Mouse (Mus musculus) heart, postnatal 14 days (tissue): Measurements from ENCODE around the gene Bphl. TPM values are rescaled to one million over a fixed set of nuclear protein-coding genes. Genes with fewer than 3 reads are reported as not detected.
"Not testable (repeated sequence)": the region's sequence is repeated elsewhere in the genome, so short reads cannot be mapped to it uniquely, and the experiment has no call there.

ENCODE experiments used
- DNase-seq, 2 experiments: peaks; one replicate each; pipeline ENCODE4 v3.0.0; 2021 to 2022
- intact Hi-C: fragments of 180-260 bp; cut with DNase I; formaldehyde crosslinking; loops from one replicate; pipeline ENCODE4 v1.15.1; 2025
- total RNA-seq, 2 experiments: library from RNA; stranded (reverse); gene quantifications; 2 replicates each; pipeline ENCODE4 v1.2.3; 2021

Gene Bphl
- total RNA-seq, 2 experiments from 2014 or later = 34.0 to 34.7 TPM

GRCm38 (mm10) chr13:34047526-34047925 lies 10.1 kb downstream of the Bphl start:
- intact Hi-C loops = loop anchor here (10.0 kb wide), 2 partner anchors 587 to 827 kb away; partner anchors contain the start of gene Prpf4b
- no peak for DNase-seq

- DNase-seq = no peak
- intact Hi-C loops = no loop called here
Observed at GRCm38 (mm10) chr13:34050479-34050878, 13.1 kb downstream of the Bphl start.

DNA sequence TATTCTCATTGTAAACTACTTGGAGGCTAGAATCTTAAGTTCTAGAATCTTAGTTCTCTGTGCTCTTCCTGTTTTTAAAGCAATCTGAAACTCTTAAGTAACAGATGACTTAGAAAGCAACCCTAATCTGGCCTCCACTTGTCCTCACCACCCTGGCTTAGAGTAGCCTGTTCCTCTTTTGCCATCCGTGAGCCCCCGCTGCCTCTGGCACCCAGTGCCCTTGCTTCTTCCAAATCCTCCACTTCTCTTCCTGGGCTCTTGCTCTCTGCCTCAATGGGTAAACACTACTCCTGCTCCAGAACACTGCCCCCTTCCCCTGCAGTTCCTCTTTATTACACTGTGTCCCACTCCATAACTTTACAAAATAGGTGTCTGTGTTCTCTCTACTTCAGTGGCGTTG lies 14.3 kb downstream of the Bphl start:
- no peak for DNase-seq
- intact Hi-C loops = no loop called here

DNA sequence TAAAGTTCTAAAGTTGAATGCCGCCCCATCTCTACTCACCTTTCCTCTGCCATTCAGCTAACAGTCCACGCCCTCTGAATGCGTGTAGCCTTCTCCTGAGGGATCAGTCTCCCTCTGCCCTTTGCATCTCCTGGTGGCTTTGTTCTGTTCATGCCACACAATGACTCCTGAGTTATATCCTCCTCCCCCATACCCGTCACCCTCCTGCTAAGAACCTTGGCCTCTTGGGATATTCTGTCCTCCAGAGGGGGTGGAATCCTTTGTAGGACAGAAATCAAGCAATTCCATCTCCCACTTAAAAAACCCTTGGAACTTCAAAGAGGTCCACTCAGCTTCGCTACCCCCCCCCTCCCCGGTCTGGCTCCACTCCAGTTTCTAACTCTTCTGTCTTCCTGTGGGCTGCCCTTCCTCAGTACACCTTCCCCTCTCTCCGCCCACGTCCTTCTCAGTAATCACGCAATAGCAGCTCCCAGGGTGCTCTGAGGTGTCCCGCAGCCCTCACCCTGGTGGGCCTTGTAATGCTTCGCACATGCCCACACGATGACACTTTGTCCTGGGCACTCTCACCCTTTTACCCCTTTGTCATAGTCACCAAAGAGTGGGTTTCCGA lies 16.4 kb downstream of the Bphl start:
- intact Hi-C loops = no loop called here
- no peak for DNase-seq

DNA sequence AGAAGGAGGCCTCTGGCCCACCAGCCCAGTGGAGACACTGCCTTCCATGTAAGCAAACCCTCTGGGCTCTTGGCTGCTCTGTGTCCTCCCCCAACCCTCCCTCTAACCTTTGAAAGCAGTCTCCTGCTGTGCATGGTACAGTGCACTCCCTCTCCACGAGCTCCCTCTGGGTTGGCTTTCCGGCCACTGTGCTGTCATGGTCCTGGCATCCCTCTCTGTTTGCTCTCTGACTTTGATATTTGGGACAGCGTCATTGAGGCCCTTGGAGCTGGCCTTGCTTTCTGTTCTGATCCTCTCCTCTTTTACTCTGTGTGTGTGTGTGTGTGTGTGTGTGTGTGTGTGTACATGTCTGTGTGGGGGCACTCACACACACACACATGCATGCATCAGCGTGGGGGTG lies 17.0 kb downstream of the Bphl start:
- DNase-seq = no peak
- intact Hi-C loops = no loop called here

DNA sequence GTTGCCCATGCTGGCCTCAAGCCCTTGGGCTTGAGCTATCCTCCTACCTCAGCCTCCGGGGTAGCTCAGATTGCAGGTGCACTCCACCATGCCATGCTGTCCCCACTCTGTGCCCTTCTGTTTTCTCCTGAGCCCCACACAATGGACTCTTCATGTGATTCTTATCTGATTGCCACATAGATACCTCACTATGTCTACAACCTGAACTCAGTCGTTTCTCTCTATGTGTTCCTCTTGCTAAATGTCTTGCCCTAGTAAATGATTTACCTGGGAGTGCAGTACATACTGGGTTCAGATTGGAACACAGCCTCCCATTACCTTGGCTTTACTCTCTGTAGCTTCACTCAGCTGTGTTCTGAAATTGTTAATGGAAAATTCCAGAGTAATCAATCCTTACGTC lies 17.6 kb downstream of the Bphl start:
- no peak for DNase-seq
- intact Hi-C loops = no loop called here

GRCm38 (mm10) chr13:34057252-34057651 lies 19.9 kb downstream of the Bphl start:
- intact Hi-C loops = no loop called here
- DNase-seq = no peak

DNA sequence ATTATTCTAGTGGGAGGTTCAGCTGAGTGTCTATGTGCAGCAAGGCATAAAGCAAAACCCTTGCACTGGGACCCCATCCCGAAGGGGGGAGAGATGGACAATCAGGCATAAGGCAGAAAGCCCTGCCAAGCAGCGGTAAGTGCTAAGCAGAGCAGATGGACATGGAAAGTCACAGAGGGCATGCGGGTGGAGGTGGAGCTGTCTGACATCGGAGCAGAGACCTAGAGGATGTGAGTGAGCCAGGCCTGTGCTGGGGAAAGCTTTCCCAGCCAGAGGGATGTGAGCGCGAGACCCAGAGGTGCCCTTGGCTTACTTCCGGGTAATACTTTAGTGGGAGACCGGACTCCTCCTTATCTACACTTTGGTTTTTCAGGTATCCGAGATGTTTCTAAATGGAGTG lies 22.7 kb downstream of the Bphl start:
- DNase-seq = no peak
- intact Hi-C loops = no loop called here

DNA sequence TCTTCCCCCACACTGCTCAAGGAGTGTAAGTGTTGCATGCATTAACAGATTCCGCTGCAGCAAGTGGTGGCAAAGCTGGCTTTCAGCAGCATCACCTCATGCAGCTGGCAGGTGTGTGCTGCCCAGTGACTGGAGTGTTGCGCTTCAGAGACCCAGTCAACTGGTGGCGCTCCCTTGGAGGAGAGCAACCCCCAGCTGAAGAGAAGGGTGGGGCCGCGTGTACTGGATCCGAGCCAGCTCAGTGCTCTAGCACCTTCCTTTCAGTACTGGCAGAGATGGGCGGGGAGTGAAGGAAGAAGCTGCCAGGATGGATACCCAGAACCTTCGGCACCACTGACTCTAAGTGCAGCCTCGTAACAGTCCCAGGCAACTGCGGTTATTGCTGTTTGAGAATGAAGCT lies 25.1 kb downstream of the Bphl start:
- DNase-seq = no peak
- intact Hi-C loops = no loop called here

DNA sequence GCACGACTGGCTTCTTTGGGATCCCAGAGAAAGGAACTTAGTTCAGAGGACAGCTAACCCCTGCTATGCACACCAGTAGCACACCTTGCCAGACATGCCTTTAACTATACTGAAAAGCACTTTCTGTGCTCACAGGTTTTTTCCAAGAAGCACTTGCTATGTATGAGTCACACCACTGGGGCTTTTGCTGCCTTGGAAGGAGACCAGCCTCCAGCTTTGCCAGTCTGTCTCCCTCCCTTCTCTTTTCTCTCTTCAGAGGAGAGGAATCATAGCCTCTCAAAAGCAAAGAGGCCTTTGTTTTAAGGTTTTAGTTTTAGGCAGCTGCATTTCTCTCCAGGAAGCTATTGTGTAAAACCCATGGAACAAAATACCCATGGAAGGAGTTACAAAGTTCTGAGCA lies 29.0 kb downstream of the Bphl start:
- intact Hi-C loops = no loop called here
- no peak for DNase-seq

GRCm38 (mm10) chr13:34070296-34070695 lies 32.9 kb downstream of the Bphl start:
- intact Hi-C loops = no loop called here
- DNase-seq = no peak

- intact Hi-C loops = no loop called here
- DNase-seq = no peak
Observed at GRCm38 (mm10) chr13:34071836-34072235, 34.4 kb downstream of the Bphl start.

- intact Hi-C loops = no loop called here
- DNase-seq = no peak
Observed at GRCm38 (mm10) chr13:34072847-34073246, 35.5 kb downstream of the Bphl start.

DNA sequence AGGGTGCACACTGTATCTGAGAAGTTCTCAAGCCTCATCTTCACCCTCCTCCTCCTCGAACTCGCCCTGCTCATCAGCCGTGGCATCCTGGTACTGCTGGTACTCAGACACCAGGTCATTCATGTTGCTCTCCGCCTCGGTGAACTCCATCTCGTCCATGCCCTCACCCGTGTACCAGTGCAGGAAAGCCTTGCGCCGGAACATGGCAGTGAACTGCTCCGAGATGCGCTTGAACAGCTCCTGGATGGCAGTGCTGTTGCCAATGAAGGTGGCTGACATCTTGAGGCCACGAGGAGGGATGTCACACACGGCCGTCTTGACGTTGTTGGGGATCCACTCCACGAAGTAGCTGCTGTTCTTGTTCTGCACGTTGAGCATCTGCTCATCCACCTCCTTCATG lies 37.0 kb downstream of the Bphl start:
- DNase-seq, intact Hi-C loops: not testable (repeated sequence)

- intact Hi-C loops = loop anchor here (5.0 kb wide), 1 partner anchor 56 kb away; the partner anchor contains the start of gene Tubb2b
- DNase-seq = not testable (repeated sequence)
Observed at GRCm38 (mm10) chr13:34075893-34076292, 38.5 kb downstream of the Bphl start.

GRCm38 (mm10) chr13:34076561-34077491 lies 39.4 kb downstream of the Bphl start:
- DNase-seq = peak in 1 of 2 experiments; percentile 38

GRCm38 (mm10) chr13:34077492-34078271 lies 40.3 kb downstream of the Bphl start, which contains the start of gene Tubb2a:
TSS of gene Tubb2a (minus strand) at chr13:34078007.
- intact Hi-C loops = loop anchor here (1.0 to 5.0 kb wide), 2 partner anchors 55 to 77 kb away; partner anchors contain the start of gene Tubb2b

More at GRCm38 (mm10) chr13:34076561-34077491, 39.4 kb downstream of the Bphl start:
- intact Hi-C loops = loop anchor here (5.0 kb wide), 1 partner anchor 55 kb away; the partner anchor contains the start of gene Tubb2b

DNA sequence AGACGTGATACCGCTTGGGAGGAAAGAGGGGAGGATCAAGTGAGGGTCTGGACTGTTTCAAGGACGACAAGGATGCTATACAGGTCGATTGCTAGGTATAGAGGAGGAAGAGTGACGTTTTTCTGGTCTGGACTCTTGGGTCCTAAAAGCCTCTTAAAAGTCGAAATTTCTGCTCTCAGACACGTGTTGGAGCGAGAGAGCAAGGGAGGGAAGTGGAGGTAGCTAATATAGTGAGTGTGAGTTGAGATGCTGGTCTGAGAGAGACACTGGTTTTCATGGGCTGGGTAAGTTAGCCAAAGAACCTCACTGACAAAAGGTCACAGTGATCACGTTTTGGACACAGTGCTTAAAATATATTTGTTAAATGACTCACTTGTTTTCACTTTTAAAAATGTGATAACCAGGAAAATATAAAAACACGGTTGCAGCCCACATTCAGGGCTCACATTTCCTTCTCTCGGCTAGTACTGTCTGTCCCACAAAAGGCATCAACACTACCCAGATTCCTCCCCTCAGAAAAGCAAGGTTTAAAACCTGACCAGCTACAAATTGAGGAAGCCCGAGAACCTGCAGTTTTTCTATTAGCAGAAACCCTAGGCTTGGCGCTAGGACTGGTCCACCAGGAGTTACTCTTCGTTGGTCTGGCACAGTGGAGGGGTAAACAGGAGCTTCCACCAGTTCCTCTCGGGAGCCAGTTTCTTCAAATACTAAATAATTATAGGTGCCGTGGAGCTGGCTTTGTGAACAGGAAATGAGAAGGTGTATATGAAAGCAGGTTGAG lies 41.3 kb downstream of the Bphl start:
- DNase-seq = no peak
- intact Hi-C loops = loop anchor here (1.0 to 5.0 kb wide), 2 partner anchors 54 to 76 kb away; partner anchors contain the start of gene Tubb2b

More at GRCm38 (mm10) chr13:34077492-34078271, 40.3 kb downstream of the Bphl start, which contains the start of gene Tubb2a:
- DNase-seq = peak; percentile 97 to 98

DNA sequence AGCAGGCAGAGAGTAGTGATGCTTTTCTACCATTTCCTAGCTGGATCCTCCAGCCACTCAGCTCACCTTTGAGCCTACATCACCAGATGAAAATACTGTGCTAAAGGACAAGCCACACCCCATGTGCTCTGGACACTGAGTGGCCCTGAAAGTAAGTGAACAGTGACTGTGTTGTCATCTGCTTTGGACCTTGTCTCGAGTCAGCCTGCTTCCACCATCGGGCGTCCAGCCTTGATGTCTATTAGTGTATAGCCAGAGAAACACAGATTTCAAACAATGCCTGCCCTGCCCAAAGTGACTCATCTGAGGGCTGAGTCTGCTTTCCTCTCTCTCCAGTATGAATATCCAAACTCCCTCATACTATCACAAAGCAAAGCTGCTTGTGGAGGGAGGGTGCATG lies 42.4 kb downstream of the Bphl start:
- no peak for DNase-seq
- intact Hi-C loops = loop anchor here (2.0 to 5.0 kb wide), 2 partner anchors 17 to 52 kb away; partner anchors contain the start of gene Tubb2b
